Mouse (Mus musculus): ENCODE measurements around the gene Chd2.

Gene Chd2

GRCm38 (mm10) chr7:73412419-73412818 lies 129.2 kb downstream of the Chd2 start:
- DNase-seq (ENCODE audit: low read depth in 2 of 2, low spot score in 2 of 2), result no peak

GRCm38 (mm10) chr7:73411986-73412385 lies 129.6 kb downstream of the Chd2 start:
- no peak for DNase-seq (ENCODE audit: low read depth in 2 of 2, low spot score in 2 of 2)

GRCm38 (mm10) chr7:73411523-73411922 lies 130.1 kb downstream of the Chd2 start:
- DNase-seq (ENCODE audit: low read depth in 2 of 2, low spot score in 2 of 2), result no peak

- no peak for DNase-seq (ENCODE audit: low read depth in 2 of 2, low spot score in 2 of 2)
These were observed 136.1 kb downstream of the Chd2 start for GRCm38 (mm10) chr7:73405550-73405949.

GRCm38 (mm10) chr7:73403538-73403937 lies 138.1 kb downstream of the Chd2 start:
- no peak for DNase-seq (ENCODE audit: low read depth in 2 of 2, low spot score in 2 of 2)

GRCm38 (mm10) chr7:73402671-73403070 lies 139.0 kb downstream of the Chd2 start:
- no peak for DNase-seq (ENCODE audit: low read depth in 2 of 2, low spot score in 2 of 2)

GRCm38 (mm10) chr7:73402106-73402505 lies 139.5 kb downstream of the Chd2 start:
- no peak for DNase-seq (ENCODE audit: low read depth in 2 of 2, low spot score in 2 of 2)

- no peak for DNase-seq (ENCODE audit: low read depth in 2 of 2, low spot score in 2 of 2)
These were observed 141.3 kb downstream of the Chd2 start for GRCm38 (mm10) chr7:73400051-73400916.

- peak in 1 of 2 experiments; percentile 12 for DNase-seq (ENCODE audit: low read depth in 2 of 2, low spot score in 2 of 2)
These were observed 142.1 kb downstream of the Chd2 start for GRCm38 (mm10) chr7:73399501-73400044.

- DNase-seq (ENCODE audit: low read depth in 2 of 2, low spot score in 2 of 2), result no peak
These were observed 142.7 kb downstream of the Chd2 start for GRCm38 (mm10) chr7:73398806-73399442.

GRCm38 (mm10) chr7:73398319-73398718 lies 143.3 kb downstream of the Chd2 start:
- no peak for DNase-seq (ENCODE audit: low read depth in 2 of 2, low spot score in 2 of 2)

- DNase-seq (ENCODE audit: low read depth in 2 of 2, low spot score in 2 of 2), result no peak
These were observed 147.6 kb downstream of the Chd2 start for GRCm38 (mm10) chr7:73394013-73394409.

GRCm38 (mm10) chr7:73393307-73394012 lies 148.2 kb downstream of the Chd2 start:
- no peak for DNase-seq (ENCODE audit: low read depth in 2 of 2, low spot score in 2 of 2)

GRCm38 (mm10) chr7:73392359-73392758 lies 149.3 kb downstream of the Chd2 start:
- no peak for DNase-seq (ENCODE audit: low read depth in 2 of 2, low spot score in 2 of 2)

- DNase-seq (ENCODE audit: low read depth in 2 of 2, low spot score in 2 of 2), result no peak
These were observed 149.9 kb downstream of the Chd2 start for GRCm38 (mm10) chr7:73391518-73392321.

GRCm38 (mm10) chr7:73391002-73391517 lies 150.6 kb downstream of the Chd2 start:
- DNase-seq (ENCODE audit: low read depth in 2 of 2, low spot score in 2 of 2), result no peak

GRCm38 (mm10) chr7:73390426-73391001 lies 151.1 kb downstream of the Chd2 start:
- DNase-seq (ENCODE audit: low read depth in 2 of 2, low spot score in 2 of 2), result no peak

GRCm38 (mm10) chr7:73389871-73390294 lies 151.7 kb downstream of the Chd2 start:
- DNase-seq (ENCODE audit: low read depth in 2 of 2, low spot score in 2 of 2), result no peak

GRCm38 (mm10) chr7:73389419-73389818 lies 152.2 kb downstream of the Chd2 start:
- no peak for DNase-seq (ENCODE audit: low read depth in 2 of 2, low spot score in 2 of 2)

GRCm38 (mm10) chr7:73388866-73389265 lies 152.8 kb downstream of the Chd2 start:
- no peak for DNase-seq (ENCODE audit: low read depth in 2 of 2, low spot score in 2 of 2)

Data from CD8-positive naive resting alpha-beta T cell, adult 2 months (primary cell).